ENCODE assay signal across 31 mouse cellular contexts in genomic region chr11:44377879-44378278, GRCm38 (mm10). TPM values are rescaled to one million over a fixed set of nuclear protein-coding genes. Genes with fewer than 3 reads are reported as not detected.
DNase-seq lines count a peak whose midpoint lies in the region; ATAC-seq and TF ChIP-seq lines count a peak whose summit lies in the region.
"Had no signal": no experiment of that assay in that cellular context is flagged by ENCODE, and none has a peak within 500 bp of the region (broad histone marks: within the 10 kb centered on the region; RNA-seq: fewer than 3 reads in every experiment).

No protein-coding gene starts in this region.

- peak overlapping the region; percentile 49 for H3K27ac ChIP-seq in bone marrow macrophage, adult 2 months (ENCODE audit: insufficient read depth, low read depth, low read length)
- H3K27ac ChIP-seq: forebrain, embryonic 10.5 days; forebrain, embryonic 13.5 days; heart, adult 2 months; heart, embryonic 10.5 days; heart, embryonic 13.5 days; hindbrain, embryonic 14.5 days; hindbrain, postnatal 0 days had no signal

- no peaks in the 10 kb centered on the region for H3K4me1 ChIP-seq in G1E (ENCODE audit: insufficient read depth, low read depth, low read length)
- H3K4me1 ChIP-seq in bone marrow macrophage, adult 2 months (ENCODE audit: control insufficient read depth, insufficient read depth, low read length) = peaks cover 27% of the 10 kb centered on the region
- H3K4me1 ChIP-seq: forebrain, embryonic 13.5 days; heart, embryonic 10.5 days; heart, embryonic 13.5 days had no signal

- no peak for TF ChIP-seq POLR2A in bone marrow macrophage, adult 2 months (IDR thresholded peaks at IDR 0.05; ENCODE audit: borderline replicate concordance, low read depth, low read length)

- no peaks in the 10 kb centered on the region for H3K9me3 ChIP-seq in G1E (replicated peaks)
- H3K9me3 ChIP-seq: forebrain, embryonic 10.5 days; forebrain, embryonic 13.5 days; heart, embryonic 10.5 days; heart, embryonic 13.5 days had no signal

- peak; percentile 40 for ATAC-seq in G1E (ENCODE audit: extremely low read depth, insufficient number of reproducible peaks, low FRiP score, poor library complexity, severe bottlenecking)
- ATAC-seq in hematopoietic stem cell, adult 5-6 weeks (replicated peaks in 1 of 2; ENCODE audit: insufficient read depth in 1 of 2, low FRiP score in 2 of 2, low TSS enrichment in 1 of 2, low read depth in 1 of 2, poor library complexity in 2 of 2, severe bottlenecking in 2 of 2) = peak; percentile 48 to 80; a peak in 2 of 4 replicates
- ATAC-seq: forebrain, embryonic 13.5 days; forebrain, embryonic 16.5 days; hindbrain, postnatal 0 days; inflammation-experienced regulatory T-cells, adult 6 months; intestine, embryonic 16.5 days had no signal

- H3K27me3 ChIP-seq in G1E (ENCODE audit: insufficient read depth, low read length) = peaks cover 2% of the 10 kb centered on the region; the same call in 1 of the 2 replicates
- no peaks in the 10 kb centered on the region for H3K27me3 ChIP-seq in splenic B cell, adult 2 months (ENCODE audit: control insufficient read depth, insufficient read depth, low read length, poor library complexity, severe bottlenecking)
- H3K27me3 ChIP-seq: forebrain, embryonic 13.5 days; heart, embryonic 13.5 days had no signal

- no peaks in the 10 kb centered on the region for H3K36me3 ChIP-seq in G1E (replicated peaks)
- H3K36me3 ChIP-seq in splenic B cell, adult 2 months (ENCODE audit: control insufficient read depth, insufficient read depth, low read length, poor library complexity, severe bottlenecking) = no peaks in the 10 kb centered on the region
- H3K36me3 ChIP-seq: forebrain, embryonic 10.5 days; heart, embryonic 10.5 days; heart, embryonic 13.5 days had no signal

- TF ChIP-seq CTCF in G1E (IDR thresholded peaks at IDR 0.05; ENCODE audit: low read depth, low read length) = no peak
- no peak for TF ChIP-seq CTCF in bone marrow macrophage, adult 2 months (IDR thresholded peaks at IDR 0.05; ENCODE audit: low read depth, low read length)

- no peak for DNase-seq in G1E (ENCODE audit: low spot score)
- DNase-seq in splenic B cell, adult 2 months (ENCODE audit: low read depth, low spot score) = peak; percentile 16
- no peak for DNase-seq in layer of hippocampus, adult 9-11 months
- DNase-seq in kidney, postnatal 4 days = no peak
- no peak for DNase-seq in lung, postnatal 25 days (ENCODE audit: low spot score)
- DNase-seq: adrenal gland, adult 2 months; adrenal gland, postnatal 14 days; cerebellum, adult 11-12 months; cerebellum, adult 8-10 months; cerebellum, postnatal 10 days; cerebellum, postnatal 36 days; gastrocnemius, postnatal 25 days; heart, adult 2 months; heart, postnatal 14 days; heart, postnatal 4 days had no signal

- H3K4me3 ChIP-seq in G1E (ENCODE audit: low read depth, low read length) = no peak overlapping the region
- no peak overlapping the region for H3K4me3 ChIP-seq in bone marrow macrophage, adult 2 months (ENCODE audit: insufficient read depth, low read length)
- H3K4me3 ChIP-seq: forebrain, embryonic 10.5 days; forebrain, embryonic 13.5 days; heart, adult 2 months; heart, embryonic 10.5 days; heart, embryonic 13.5 days had no signal

RNA-seq across cellular contexts. Expression of gene Il12b, which starts 22.0 kb away (rescaled TPM):
- total RNA-seq in G1E (2014; fragmentation: Nextera tagmentation) (not detected in 2 replicates), G1E (2017) (not detected in 2 replicates)
- polyA plus RNA-seq in G1E (2012) = not detected in 2 replicates
- polyA plus RNA-seq in bone marrow macrophage, adult 2 months (2012; ENCODE audit: insufficient read depth, insufficient read length, missing spikeins) = not detected in 2 replicates
- not detected in 2 replicates for total RNA-seq in hematopoietic stem cell, adult 5-6 weeks (2017)
- total RNA-seq: adrenal gland, adult 2 months; adrenal gland, postnatal 14 days; ES-E14; gastrocnemius, adult 8-10 months; gastrocnemius, postnatal 25 days; heart, adult 2 months; heart, postnatal 14 days; heart, postnatal 4 days; hindbrain, postnatal 0 days had no signal
- polyA plus RNA-seq: adrenal gland, adult 2 months; brain, embryonic 14.5 days; embryonic facial prominence, embryonic 11.5 days; forebrain, embryonic 10.5 days; forebrain, embryonic 13.5 days; heart, adult 2 months; heart, embryonic 10.5 days; heart, embryonic 16.5 days; hindbrain, postnatal 0 days; intestine, embryonic 16.5 days had no signal
